Mouse (Mus musculus) embryo, embryonic 10 days (tissue): ENCODE measurements around the gene Sctr.

Experiments
- DNase-seq: peaks from one replicate; pipeline ENCODE4 v3.0.0-alpha.2; 2015; ENCODE audit warnings: low spot score

Gene Sctr

GRCm38 (mm10) chr1:120105556-120105959 is 98.9 kb downstream of the Sctr start:
- no peak for DNase-seq

DNA sequence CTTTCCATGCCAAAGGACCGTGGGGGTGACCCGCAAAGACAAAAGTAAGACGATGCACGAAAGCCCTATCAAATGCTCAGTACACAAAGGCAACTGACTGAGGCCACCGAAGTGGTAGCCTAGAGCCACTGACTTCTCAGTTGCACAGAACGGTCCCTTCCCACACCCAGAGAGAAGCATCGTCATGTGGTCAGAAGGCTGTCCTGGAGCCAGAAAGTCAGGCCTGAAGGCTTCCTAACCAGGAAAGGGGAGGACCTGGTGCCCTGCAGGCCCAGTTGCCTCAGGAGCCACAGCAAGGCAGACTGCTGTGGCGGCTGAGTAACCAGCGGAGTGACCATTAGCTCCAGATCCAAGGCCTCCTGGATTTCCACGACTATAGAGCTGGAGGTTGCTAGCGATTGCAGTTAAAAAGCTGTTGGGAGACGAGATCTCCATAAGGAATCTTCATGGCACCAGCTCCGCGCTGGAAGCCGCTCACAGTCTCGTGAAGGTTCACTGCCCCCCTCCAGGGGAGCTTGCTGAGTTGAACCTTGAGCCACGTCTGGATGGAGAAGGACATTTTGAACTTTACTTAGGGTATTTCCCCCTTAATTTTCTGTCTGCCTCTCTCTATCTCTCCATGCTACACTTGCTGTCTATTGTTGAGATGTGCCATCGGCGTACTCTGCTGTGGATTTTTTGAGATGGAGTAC is 103.2 kb downstream of the Sctr start:
- DNase-seq: no peak

DNA sequence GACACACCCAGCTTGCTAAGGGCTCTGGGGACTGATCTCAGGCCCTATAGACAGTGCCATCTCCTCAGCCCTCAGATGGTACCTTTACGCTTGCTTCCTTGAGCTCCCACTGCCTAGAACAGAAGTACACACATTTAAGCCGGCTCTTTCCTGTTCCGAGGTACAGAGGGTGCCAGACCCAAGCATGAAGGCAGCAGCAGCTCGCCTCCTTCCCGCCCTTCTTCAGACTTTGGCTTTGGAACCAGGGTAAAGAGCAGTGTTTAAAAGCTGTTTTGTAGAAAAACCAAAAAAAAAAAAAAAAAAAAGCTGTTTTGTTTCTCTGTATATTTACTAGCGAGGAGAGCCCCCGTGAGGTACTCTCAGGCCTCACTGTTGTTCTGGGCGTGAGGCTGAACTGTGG is 105.1 kb downstream of the Sctr start:
- DNase-seq: no peak

DNA sequence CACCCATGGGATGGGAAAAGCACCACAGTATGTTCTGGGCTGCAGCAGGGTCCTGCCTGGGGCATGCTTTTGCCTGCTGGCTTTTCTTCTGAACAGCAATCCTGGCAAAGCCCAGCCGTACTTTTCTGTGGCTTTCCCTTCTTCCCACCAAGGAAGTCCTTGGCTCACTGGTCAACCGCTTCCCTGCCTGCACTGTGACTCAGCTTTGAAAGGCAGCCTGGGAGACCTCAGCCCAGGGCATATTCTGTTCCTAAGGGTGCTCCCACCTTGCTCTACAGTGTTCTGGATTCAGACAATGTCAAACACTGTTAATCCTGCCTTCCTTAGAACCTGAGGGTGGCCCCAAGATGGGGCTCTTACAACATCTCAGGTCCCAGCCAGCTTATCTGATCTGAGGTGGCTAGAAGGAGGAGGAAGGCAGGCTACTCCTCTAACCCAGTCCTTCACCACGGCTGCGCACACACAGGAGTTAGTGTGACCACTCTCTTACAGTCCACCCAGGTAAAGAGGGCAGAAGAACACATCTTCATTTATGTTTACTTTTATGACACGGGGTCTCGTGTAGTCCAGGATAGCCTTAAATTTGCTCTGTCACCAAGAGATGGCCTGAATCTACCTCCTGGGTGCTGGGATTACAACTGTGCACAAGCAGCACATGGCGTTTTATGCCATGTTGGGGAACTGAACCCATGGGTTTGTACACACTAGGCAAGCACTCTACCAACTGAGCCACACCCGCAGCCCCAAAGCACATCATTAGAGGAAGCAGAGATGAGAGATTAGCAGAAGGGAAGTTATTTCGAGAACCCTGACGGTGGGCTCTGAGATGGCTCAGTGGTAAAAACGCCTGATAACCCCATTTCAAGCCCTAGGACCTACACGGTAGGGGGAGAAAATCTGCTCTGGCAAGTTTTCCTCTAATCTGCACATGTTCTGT is 105.8 kb downstream of the Sctr start:
- DNase-seq: no peak
